Mouse (Mus musculus): ENCODE measurements at regions not wholly inside any gene's neighbourhood (a gene's known extent, or its start where the extent isn't known, plus 50 kb on each side); places are given as distances from the start of the nearest gene placed in this dataset.

- no peak for ATAC-seq (ENCODE audit: insufficient number of reproducible peaks, insufficient read depth, low FRiP score, low TSS enrichment, low read depth)
- WGBS, result 37% methylated on average over 3 of the region's 3 CpGs
- Histone ChIP-seq H3K4me1 (replicated peaks) (no peaks in the 10 kb centered on the region), H3K36me3 (no peaks in the 10 kb centered on the region), H3K4me2 (no peak overlapping the region), H3K9ac (replicated peaks) (no peak overlapping the region), H3K9me3 (0 out of 2 replicates have a peak, but pooled peaks cover under 1% of the 10 kb centered on the region), H3K4me3 (replicated peaks) (no peak overlapping the region), H3K27me3 (no peaks in the 10 kb centered on the region), H3K27ac (no peak overlapping the region)
Observed at GRCm38 (mm10) chr7:133469106-133469505, 132.9 kb downstream of the Tex36 start.

DNA sequence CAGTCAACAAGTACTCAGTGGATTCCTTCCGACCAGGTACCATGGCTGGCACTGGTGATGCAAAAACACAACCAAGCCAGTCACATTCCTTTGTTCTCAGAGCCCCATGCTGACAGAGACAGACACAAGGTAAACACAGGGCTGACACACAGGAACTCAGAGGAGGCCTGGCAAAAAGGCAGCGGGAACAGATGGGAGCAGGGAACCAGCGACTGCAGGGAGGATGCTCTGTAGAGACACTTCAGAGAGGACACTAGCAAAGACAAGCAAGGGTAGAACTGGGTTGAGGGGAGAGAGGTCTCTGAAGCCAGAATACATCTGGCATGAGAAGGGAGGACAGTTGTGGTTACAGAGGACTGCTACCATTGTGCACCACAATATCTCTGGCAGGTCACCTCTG lies 133.6 kb downstream of the Tex36 start:
- WGBS, result 37% methylated on average over 3 of the region's 3 CpGs
- no peak overlapping the region for H3K4me3 ChIP-seq (replicated peaks)
- H3K27ac ChIP-seq, result no peak overlapping the region
- no peak overlapping the region for H3K4me2 ChIP-seq
- peaks cover 8% of the 10 kb centered on the region; the same call in 1 of the 2 replicates for H3K9me3 ChIP-seq
- no peak overlapping the region for H3K9ac ChIP-seq (replicated peaks)
- no peaks in the 10 kb centered on the region for H3K36me3 ChIP-seq
- no peak for ATAC-seq (ENCODE audit: insufficient number of reproducible peaks, insufficient read depth, low FRiP score, low TSS enrichment, low read depth)
- H3K27me3 ChIP-seq, result no peaks in the 10 kb centered on the region
- H3K4me1 ChIP-seq (replicated peaks), result no peaks in the 10 kb centered on the region

DNA sequence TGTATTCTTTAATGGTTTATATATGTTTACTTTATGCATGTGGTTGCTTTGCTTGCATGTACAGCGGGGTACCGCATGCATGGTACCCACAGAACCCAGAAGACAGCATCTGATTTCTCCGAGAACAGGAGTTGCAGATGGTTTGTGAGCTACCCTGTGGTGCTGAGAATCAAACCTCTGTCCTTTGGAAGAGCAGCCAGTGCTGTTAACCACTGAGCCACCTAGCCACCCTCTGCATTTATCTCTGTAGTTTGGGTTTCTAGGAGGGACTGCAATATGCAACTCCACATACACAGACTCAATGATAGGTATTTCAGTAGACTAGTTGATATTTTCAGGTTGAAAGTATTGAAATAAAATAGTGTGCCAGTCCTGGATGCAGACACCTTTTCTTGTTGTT lies 134.4 kb downstream of the Tex36 start:
- no peak overlapping the region for H3K27ac ChIP-seq
- ATAC-seq (ENCODE audit: insufficient number of reproducible peaks, insufficient read depth, low FRiP score, low TSS enrichment, low read depth), result no peak
- H3K36me3 ChIP-seq, result no peaks in the 10 kb centered on the region
- H3K4me2 ChIP-seq, result no peak overlapping the region
- H3K4me3 ChIP-seq (replicated peaks), result no peak overlapping the region
- no peaks in the 10 kb centered on the region for H3K27me3 ChIP-seq
- no peak overlapping the region for H3K9ac ChIP-seq (replicated peaks)
- H3K4me1 ChIP-seq (replicated peaks), result no peaks in the 10 kb centered on the region
- H3K9me3 ChIP-seq, result peaks cover 10% of the 10 kb centered on the region; the same call in 1 of the 2 replicates
- 89% methylated on average over 3 of the region's 3 CpGs for WGBS

DNA sequence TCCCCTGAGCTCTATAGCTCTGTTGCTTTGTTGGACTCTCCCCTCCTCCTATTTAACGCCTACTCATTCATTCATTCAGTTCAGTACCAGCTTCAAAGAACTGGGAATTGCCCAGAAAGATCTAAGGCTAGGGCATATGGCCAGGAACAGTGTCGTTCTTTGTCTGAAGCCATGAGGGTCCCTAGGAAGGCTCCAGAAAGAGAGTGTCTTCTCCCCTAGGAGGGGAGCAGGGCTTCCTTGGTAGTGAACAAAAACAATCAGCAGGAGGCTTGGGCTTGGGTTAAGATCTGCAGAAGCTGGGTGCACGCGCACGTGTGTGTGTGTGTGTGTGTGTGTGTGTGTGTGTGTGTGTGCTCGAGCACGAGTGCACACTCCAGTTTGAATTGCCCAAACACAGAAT lies 142.7 kb downstream of the Tex36 start:
- H3K27ac ChIP-seq, result no peak overlapping the region

GRCm38 (mm10) chr7:133457436-133458324 lies 144.3 kb downstream of the Tex36 start:
- H3K27me3 ChIP-seq, result no peaks in the 10 kb centered on the region
- no peaks in the 10 kb centered on the region for H3K36me3 ChIP-seq
- no peak overlapping the region for H3K9ac ChIP-seq (replicated peaks)
- no peaks in the 10 kb centered on the region for H3K9me3 ChIP-seq
- peaks cover 17% of the 10 kb centered on the region for H3K4me1 ChIP-seq (replicated peaks)
- peak overlapping the region; percentile 84 for H3K27ac ChIP-seq
- no peak for ATAC-seq (ENCODE audit: insufficient number of reproducible peaks, insufficient read depth, low FRiP score, low TSS enrichment, low read depth)
- WGBS, result 27% methylated on average over 16 of the region's 16 CpGs
- H3K4me3 ChIP-seq (replicated peaks), result no peak overlapping the region
- H3K4me2 ChIP-seq, result 0 out of 2 replicates have a peak overlapping the region, but pooled peaks have one; percentile 8

More for the DNA sequence above, 142.7 kb downstream of the Tex36 start:
- Histone ChIP-seq H3K36me3 (no peaks in the 10 kb centered on the region), H3K4me2 (no peak overlapping the region), H3K4me1 (replicated peaks) (peaks cover 17% of the 10 kb centered on the region), H3K9me3 (peaks cover 10% of the 10 kb centered on the region; the same call in 1 of the 2 replicates), H3K9ac (replicated peaks) (no peak overlapping the region), H3K4me3 (replicated peaks) (no peak overlapping the region), H3K27me3 (no peaks in the 10 kb centered on the region)
- WGBS, result 78% methylated on average over 7 of the region's 7 CpGs
- no peak for ATAC-seq (ENCODE audit: insufficient number of reproducible peaks, insufficient read depth, low FRiP score, low TSS enrichment, low read depth)

DNA sequence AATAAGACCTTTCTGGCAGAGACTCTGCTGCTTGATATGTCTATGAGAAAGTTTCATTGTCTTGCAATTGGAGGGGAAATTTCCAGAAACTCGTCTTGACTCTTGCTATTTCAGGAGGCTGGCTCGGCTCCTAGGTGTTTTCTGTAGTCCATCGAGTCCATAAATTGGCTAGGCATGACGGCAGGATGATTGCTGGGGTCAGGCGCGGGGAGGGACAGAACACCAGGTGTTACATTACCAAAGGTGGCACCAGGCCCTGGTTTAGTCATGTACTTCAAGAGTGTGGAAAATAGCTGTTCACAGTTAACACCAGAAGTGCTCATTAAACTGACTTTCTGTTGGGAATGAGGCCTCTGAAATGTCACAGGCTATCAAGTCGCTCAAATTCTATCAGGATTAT lies 151.7 kb downstream of the Tex36 start:
- H3K4me2 ChIP-seq, result no peak overlapping the region
- no peak overlapping the region for H3K4me3 ChIP-seq (replicated peaks)
- H3K27ac ChIP-seq, result no peak overlapping the region
- H3K4me1 ChIP-seq (replicated peaks), result peaks cover 10% of the 10 kb centered on the region
- ATAC-seq (ENCODE audit: insufficient number of reproducible peaks, insufficient read depth, low FRiP score, low TSS enrichment, low read depth), result no peak
- H3K9ac ChIP-seq (replicated peaks), result no peak overlapping the region
- no peaks in the 10 kb centered on the region for H3K36me3 ChIP-seq
- 43% methylated on average over 7 of the region's 7 CpGs for WGBS
- no peaks in the 10 kb centered on the region for H3K27me3 ChIP-seq
- H3K9me3 ChIP-seq, result no peaks in the 10 kb centered on the region

GRCm38 (mm10) chr7:133447079-133447478 lies 154.9 kb downstream of the Tex36 start:
- no peak overlapping the region for H3K4me2 ChIP-seq
- H3K27me3 ChIP-seq, result no peaks in the 10 kb centered on the region
- no peak overlapping the region for H3K4me3 ChIP-seq (replicated peaks)
- 10% methylated on average over 2 of the region's 2 CpGs for WGBS
- no peaks in the 10 kb centered on the region for H3K36me3 ChIP-seq
- H3K27ac ChIP-seq, result no peak overlapping the region
- H3K9ac ChIP-seq (replicated peaks), result no peak overlapping the region
- peaks cover 10% of the 10 kb centered on the region for H3K4me1 ChIP-seq (replicated peaks)
- no peaks in the 10 kb centered on the region for H3K9me3 ChIP-seq
- no peak for ATAC-seq (ENCODE audit: insufficient number of reproducible peaks, insufficient read depth, low FRiP score, low TSS enrichment, low read depth)

GRCm38 (mm10) chr7:133441661-133442060 lies 160.3 kb downstream of the Tex36 start:
- no peak overlapping the region for H3K27ac ChIP-seq
- no peak overlapping the region for H3K9ac ChIP-seq (replicated peaks)
- H3K4me3 ChIP-seq (replicated peaks), result no peak overlapping the region
- WGBS, result 22% methylated on average over 4 of the region's 4 CpGs
- peaks cover 30% of the 10 kb centered on the region for H3K4me1 ChIP-seq (replicated peaks)
- ATAC-seq (ENCODE audit: insufficient number of reproducible peaks, insufficient read depth, low FRiP score, low TSS enrichment, low read depth), result no peak
- no peaks in the 10 kb centered on the region for H3K27me3 ChIP-seq
- H3K36me3 ChIP-seq, result no peaks in the 10 kb centered on the region
- H3K4me2 ChIP-seq, result no peak overlapping the region
- no peaks in the 10 kb centered on the region for H3K9me3 ChIP-seq

DNA sequence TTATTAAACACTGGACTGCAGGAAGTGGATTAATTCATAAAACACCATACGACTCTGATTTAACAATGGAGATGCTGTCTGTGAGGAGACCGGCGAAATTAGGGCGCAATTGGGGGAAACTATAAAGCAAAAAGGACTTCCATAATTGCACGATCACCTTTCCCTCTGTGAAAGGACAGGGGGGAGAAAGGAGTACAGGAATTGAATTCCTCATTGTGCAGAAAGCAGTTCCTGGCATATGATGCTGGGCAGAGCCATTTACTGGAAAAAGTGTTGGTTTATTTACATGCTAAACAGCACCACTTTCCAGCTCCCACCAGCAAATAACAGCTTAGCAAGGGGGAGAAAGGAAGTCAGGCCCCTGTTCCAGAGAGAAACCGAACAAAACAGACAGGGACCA lies 160.8 kb downstream of the Tex36 start:
- Histone ChIP-seq H3K36me3 (no peaks in the 10 kb centered on the region), H3K4me1 (replicated peaks) (peaks cover 29% of the 10 kb centered on the region), H3K9ac (replicated peaks) (no peak overlapping the region), H3K27ac (peak overlapping the region; percentile 20; the same call in 1 of the 2 replicates), H3K27me3 (no peaks in the 10 kb centered on the region), H3K9me3 (no peaks in the 10 kb centered on the region), H3K4me2 (peak overlapping the region; percentile 6; the same call in 1 of the 2 replicates), H3K4me3 (replicated peaks) (no peak overlapping the region)
- 51% methylated on average over 6 of the region's 6 CpGs for WGBS
- no peak for ATAC-seq (ENCODE audit: insufficient number of reproducible peaks, insufficient read depth, low FRiP score, low TSS enrichment, low read depth)

DNA sequence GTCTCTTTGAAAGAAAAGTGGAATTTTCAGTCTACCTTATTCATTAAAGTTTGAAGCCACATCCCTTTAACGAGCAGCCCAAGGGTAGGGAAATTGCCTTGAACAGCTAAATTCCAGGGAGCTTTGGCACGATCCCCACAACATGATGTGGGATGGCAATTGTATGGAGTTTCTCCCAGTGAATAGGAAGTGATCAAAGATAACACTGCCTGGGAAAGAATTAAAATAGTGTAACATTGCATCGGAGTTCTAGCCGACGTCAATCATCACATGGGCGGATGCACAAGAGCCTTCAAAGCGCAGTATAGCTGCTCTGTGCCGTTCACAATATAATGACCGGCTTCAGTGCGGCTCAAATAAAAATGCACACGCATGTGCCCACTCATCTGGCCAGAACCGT lies 161.2 kb downstream of the Tex36 start:
- H3K4me2 ChIP-seq, result peak overlapping the region; percentile 6; the same call in 1 of the 2 replicates

DNA sequence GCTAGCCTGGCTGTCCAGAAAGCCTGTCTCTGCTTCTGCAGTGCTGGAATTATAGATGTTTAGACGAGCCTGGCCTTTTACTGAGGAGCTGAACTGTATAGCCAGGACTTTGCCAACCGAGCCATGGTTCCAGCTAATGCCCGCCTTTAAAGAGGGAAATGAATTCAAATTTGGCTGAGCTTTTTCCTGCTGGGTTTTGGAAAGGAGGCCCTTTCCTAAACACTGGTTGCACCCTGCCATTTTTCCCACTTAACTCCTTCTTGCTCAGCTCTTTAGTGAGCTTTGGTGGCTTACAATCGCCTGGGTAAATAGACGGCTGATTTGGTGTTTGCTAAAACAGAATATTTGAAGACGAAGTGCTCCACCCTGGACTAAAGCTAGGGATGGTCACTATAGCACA lies 161.9 kb downstream of the Tex36 start:
- H3K4me2 ChIP-seq, result no peak overlapping the region
- H3K4me1 ChIP-seq (replicated peaks), result peaks cover 29% of the 10 kb centered on the region
- H3K27me3 ChIP-seq, result no peaks in the 10 kb centered on the region
- no peak overlapping the region for H3K9ac ChIP-seq (replicated peaks)
- no peaks in the 10 kb centered on the region for H3K9me3 ChIP-seq
- no peak overlapping the region for H3K4me3 ChIP-seq (replicated peaks)
- no peak for ATAC-seq (ENCODE audit: insufficient number of reproducible peaks, insufficient read depth, low FRiP score, low TSS enrichment, low read depth)
- peak overlapping the region; percentile 19; the same call in 1 of the 2 replicates for H3K27ac ChIP-seq
- WGBS, result 79% methylated on average over 6 of the region's 6 CpGs
- no peaks in the 10 kb centered on the region for H3K36me3 ChIP-seq

More for the DNA sequence above, 161.2 kb downstream of the Tex36 start:
- ATAC-seq (ENCODE audit: insufficient number of reproducible peaks, insufficient read depth, low FRiP score, low TSS enrichment, low read depth), result no peak
- H3K9ac ChIP-seq (replicated peaks), result no peak overlapping the region
- peaks cover 29% of the 10 kb centered on the region for H3K4me1 ChIP-seq (replicated peaks)
- WGBS, result 49% methylated on average over 12 of the region's 12 CpGs
- H3K36me3 ChIP-seq, result no peaks in the 10 kb centered on the region
- H3K27me3 ChIP-seq, result no peaks in the 10 kb centered on the region
- H3K9me3 ChIP-seq, result no peaks in the 10 kb centered on the region
- no peak overlapping the region for H3K4me3 ChIP-seq (replicated peaks)
- H3K27ac ChIP-seq, result peak overlapping the region; percentile 20; the same call in 1 of the 2 replicates

All from limb, embryonic 12.5 days (tissue).